Mouse (Mus musculus): Measurements from ENCODE around the gene Pth. TPM values are rescaled to one million over a fixed set of nuclear protein-coding genes. Genes with fewer than 3 reads are reported as not detected.

Gene Pth
- total RNA-seq, 2 experiments from 2014 or later: not detected

- intact Hi-C loops (cut with DNase I; ENCODE audit: low total_unique reads): no loop called here
- no peak for DNase-seq
These were observed 40.7 kb downstream of the Pth start for GRCm38 (mm10) chr7:113347694-113348093.

- no peak for DNase-seq
- intact Hi-C loops (cut with DNase I; ENCODE audit: low total_unique reads): no loop called here
These were observed 41.1 kb downstream of the Pth start for GRCm38 (mm10) chr7:113347271-113347670.

Other genes with a start within 250 kb of the Pth start
- 10 to 100 TPM; 11.8 to 13.1 TPM for gene Arntl, start 181.1 kb downstream of the Pth start, total RNA-seq (2021)
- gene Btbd10, start 19.2 kb downstream of the Pth start, total RNA-seq (2021): 1 to 10 TPM; 5.9 to 8.3 TPM
- gene Far1, start 125.3 kb upstream of the Pth start, total RNA-seq (2021): 10 to 100 TPM; 15.6 to 18.9 TPM